Mouse (Mus musculus) CH12.LX (cell line): ENCODE measurements around the gene Mvb12b. TPM values are rescaled to one million over a fixed set of nuclear protein-coding genes. Genes with fewer than 3 reads are reported as not detected.
A peak's percentile ranks its signal among the peaks of the same experiment; 100 is the strongest.

Experiments
- DNase-seq: peaks from one replicate; pipeline ENCODE4 v3.0.0-alpha.2; 2013; ENCODE audit errors: extremely low read depth
- H3K27ac ChIP-seq: 2 replicates; pipeline ENCODE4 v1.5.1; 2012; ENCODE audit warnings: low read depth, mild to moderate bottlenecking, control low read depth, moderate library complexity; ENCODE audit not compliant: insufficient read depth
- H3K27me3 ChIP-seq: replicated peaks from 2 replicates; pipeline ENCODE3; 2012; ENCODE audit warnings: inconsistent platforms
- H3K36me3 ChIP-seq, 2 experiments: replicated peaks in 1 of 2; 2 replicates each; pipeline versions ENCODE3 to v1.6.1; 2012; ENCODE audit warnings: inconsistent platforms in 1 of 2, low read length in 1 of 2, mild to moderate bottlenecking in 1 of 2, mixed read lengths in 1 of 2, moderate library complexity in 1 of 2; ENCODE audit not compliant: control insufficient read depth in 1 of 2, insufficient read depth in 1 of 2
- H3K4me1 ChIP-seq, 2 experiments: 2 replicates each; pipeline ENCODE4 v1.6.1; 2012; ENCODE audit warnings: inconsistent platforms in 1 of 2, moderate library complexity in 1 of 2; ENCODE audit not compliant: insufficient read depth in 2 of 2, control insufficient read depth in 1 of 2
- H3K4me2 ChIP-seq: 2 replicates; pipeline ENCODE4 v1.6.1; 2012; ENCODE audit warnings: low read depth, mild to moderate bottlenecking, control low read depth; ENCODE audit not compliant: poor library complexity, insufficient read depth, severe bottlenecking
- H3K4me3 ChIP-seq, 3 experiments: fragments of 150-350 bp in 1 of 3; sonication (generic) in 1 of 3; replicated peaks in 1 of 3; 2 replicates each; pipeline versions ENCODE3 to v1.5.1; 2011 to 2012; ENCODE audit warnings: low read depth in 2 of 3, low read length in 2 of 3, mild to moderate bottlenecking in 2 of 3, moderate library complexity in 2 of 3, control low read depth in 1 of 3, improper control_type of control experiment in 1 of 3, inconsistent platforms in 1 of 3, mixed read lengths in 1 of 3; ENCODE audit not compliant: poor library complexity in 1 of 3
- H3K79me2 ChIP-seq: replicated peaks from 2 replicates; pipeline ENCODE4 v1.6.1; 2012; ENCODE audit warnings: mild to moderate bottlenecking, moderate library complexity; ENCODE audit not compliant: control insufficient read depth, poor library complexity, insufficient read depth, severe bottlenecking; ENCODE audit errors: extremely low read depth
- H3K9ac ChIP-seq: 2 replicates; pipeline ENCODE4 v1.6.1; 2012; ENCODE audit warnings: low read depth, mild to moderate bottlenecking, control low read depth, moderate library complexity; ENCODE audit not compliant: insufficient read depth
- H3K9me3 ChIP-seq: replicated peaks from 2 replicates; pipeline ENCODE3; 2012; ENCODE audit warnings: low read length, inconsistent platforms, mixed read lengths
- BHLHE40 ChIP-seq: IDR thresholded peaks from 2 replicates; pipeline ENCODE4 v1.6.1; 2011; ENCODE audit warnings: mild to moderate bottlenecking, low read depth, low read length, improper control_type of control experiment
- CHD1 ChIP-seq: IDR thresholded peaks from 2 replicates; pipeline ENCODE4 v1.6.1; 2012; ENCODE audit warnings: low read depth, low read length, improper control_type of control experiment, inconsistent platforms
- CTCF ChIP-seq, 2 experiments: IDR thresholded peaks in 1 of 2; conservative IDR thresholded peaks in 1 of 2; 2 replicates each; pipeline ENCODE4 v1.5.1; 2011 to 2012; ENCODE audit warnings: low read depth in 2 of 2, low read length in 2 of 2, improper control_type of control experiment in 1 of 2, inconsistent platforms in 1 of 2, mild to moderate bottlenecking in 1 of 2, moderate library complexity in 1 of 2
- E2F4 ChIP-seq: IDR thresholded peaks from 2 replicates; pipeline ENCODE4 v1.6.1; 2011; ENCODE audit warnings: low read depth, low read length, improper control_type of control experiment; ENCODE audit not compliant: insufficient replicate concordance
- EP300 ChIP-seq: IDR thresholded peaks from 2 replicates; pipeline ENCODE4 v1.6.1; 2011; ENCODE audit warnings: low read length, improper control_type of control experiment
- ETS1 ChIP-seq: conservative IDR thresholded peaks from 2 replicates; pipeline ENCODE4 v1.6.1; 2012; ENCODE audit warnings: low read depth, mild to moderate bottlenecking, inconsistent platforms, low read length, improper control_type of control experiment, moderate library complexity
- GABPA ChIP-seq: IDR thresholded peaks from 2 replicates; pipeline ENCODE4 v1.6.1; 2012; ENCODE audit warnings: low read depth, low read length, improper control_type of control experiment, inconsistent platforms; ENCODE audit not compliant: insufficient replicate concordance
- HCFC1 ChIP-seq: IDR thresholded peaks from 2 replicates; pipeline ENCODE4 v1.6.1; 2012; ENCODE audit warnings: low read depth, mild to moderate bottlenecking, inconsistent platforms, low read length, improper control_type of control experiment
- IRF4 ChIP-seq: IDR thresholded peaks from 2 replicates; pipeline ENCODE4 v1.6.1; 2014; ENCODE audit warnings: low read depth, mild to moderate bottlenecking, inconsistent platforms, low read length, improper control_type of control experiment
- JUN ChIP-seq: IDR thresholded peaks from 2 replicates; pipeline ENCODE4 v1.6.1; 2011; ENCODE audit warnings: low read depth, mild to moderate bottlenecking, low read length, improper control_type of control experiment, moderate library complexity; ENCODE audit not compliant: insufficient read depth
- KAT2A ChIP-seq: IDR thresholded peaks from 2 replicates; pipeline ENCODE4 v1.6.1; 2012; ENCODE audit warnings: low read length, improper control_type of control experiment, inconsistent platforms; ENCODE audit not compliant: insufficient replicate concordance
- MAX ChIP-seq: IDR thresholded peaks from 2 replicates; pipeline ENCODE4 v1.6.1; 2011; ENCODE audit warnings: low read length, improper control_type of control experiment
- MAZ ChIP-seq: IDR thresholded peaks from 2 replicates; pipeline ENCODE4 v1.6.1; 2012; ENCODE audit warnings: low read depth, mild to moderate bottlenecking, inconsistent platforms, low read length, improper control_type of control experiment, moderate library complexity
- MEF2A ChIP-seq: IDR thresholded peaks from 2 replicates; pipeline ENCODE4 v1.6.1; 2014; ENCODE audit warnings: low read depth, mild to moderate bottlenecking, inconsistent platforms, low read length, improper control_type of control experiment, borderline replicate concordance
- NRF1 ChIP-seq: IDR thresholded peaks from 2 replicates; pipeline ENCODE4 v1.6.1; 2014; ENCODE audit warnings: low read depth, mild to moderate bottlenecking, inconsistent platforms, low read length, improper control_type of control experiment, moderate library complexity
- RAD21 ChIP-seq: IDR thresholded peaks from 2 replicates; pipeline ENCODE4 v1.6.1; 2011; ENCODE audit warnings: low read depth, mild to moderate bottlenecking, low read length, improper control_type of control experiment, moderate library complexity
- SIN3A ChIP-seq: IDR thresholded peaks from 2 replicates; pipeline ENCODE4 v1.6.1; 2012; ENCODE audit warnings: low read length, improper control_type of control experiment, inconsistent platforms
- SMC3 ChIP-seq: IDR thresholded peaks from 2 replicates; pipeline ENCODE4 v1.6.1; 2011; ENCODE audit warnings: low read depth, low read length, improper control_type of control experiment
- TBP ChIP-seq: conservative IDR thresholded peaks from 2 replicates; pipeline ENCODE4 v1.6.1; 2011; ENCODE audit warnings: low read depth, low read length, improper control_type of control experiment
- USF2 ChIP-seq: conservative IDR thresholded peaks from 2 replicates; pipeline ENCODE4 v1.6.1; 2011; ENCODE audit warnings: low read depth, low read length, improper control_type of control experiment
- ZKSCAN1 ChIP-seq: IDR thresholded peaks from 2 replicates; pipeline ENCODE4 v1.6.1; 2012; ENCODE audit warnings: low read depth, inconsistent platforms, low read length, improper control_type of control experiment, borderline replicate concordance
- ZMIZ1 ChIP-seq: IDR thresholded peaks from 2 replicates; pipeline ENCODE4 v1.6.1; 2012; ENCODE audit warnings: low read depth, mild to moderate bottlenecking, inconsistent platforms, low read length, improper control_type of control experiment
- ZNF384 ChIP-seq: IDR thresholded peaks from 2 replicates; pipeline ENCODE4 v1.6.1; 2012; ENCODE audit warnings: low read depth, low read length, improper control_type of control experiment, inconsistent platforms
- dilution Hi-C: fragments of 300-500 bp; cut with MboI; formaldehyde crosslinking; loops from 2 replicates; pipeline ENCODE4 v1.14.3; 2020; ENCODE audit warnings: low sequenced_read_pairs; ENCODE audit not compliant: extremely low pct_unique_long_range_greater_than_20kb, extremely low pct_ligation_motif_present
- in situ Hi-C: fragments of 300-500 bp; cut with MboI; formaldehyde crosslinking; loops from 3 replicates; pipeline ENCODE4 v1.14.3; 2019; ENCODE audit warnings: low sequenced_read_pairs, low pct_ligation_motif_present, low pct_unique_long_range_greater_than_20kb, mixed read lengths
- polyA plus RNA-seq: library from polyadenylated mRNA; unstranded; fragments of >175 nt; gene quantifications from 2 replicates; pipeline ENCODE4 v1.2.1, GENCODE M21; 2012; ENCODE audit warnings: low read depth; ENCODE audit not compliant: insufficient read length
- total RNA-seq, 2 experiments: library from RNA; depleted of rRNA; stranded (reverse); fragments of 300-350 nt in 1 of 2; fragments of >200 nt in 1 of 2; gene quantifications; 2 replicates each; pipeline ENCODE4 v1.2.3; 2012 to 2014

The Mvb12b gene
- total and polyA plus RNA-seq, 3 experiments, result 3.0 to 16.7 (median 5.3) TPM

- Histone ChIP-seq H3K27me3 (peaks cover 5% of the 10 kb centered on the region), H3K36me3 (peaks cover 0 to 11% of the 10 kb centered on the region in 2 experiments)
These were observed 158.0 kb downstream of the Mvb12b start for GRCm38 (mm10) chr2:33729701-33730100.

GRCm38 (mm10) chr2:33727199-33727598 is 160.5 kb downstream of the Mvb12b start:
- Histone ChIP-seq H3K27me3 (peaks cover 10% of the 10 kb centered on the region), H3K79me2 (no peaks in the 10 kb centered on the region), H3K36me3 (peaks cover 0 to 2% of the 10 kb centered on the region in 2 experiments), H3K4me3 (no peak overlapping the region), H3K9ac (no peak overlapping the region), H3K9me3 (no peaks in the 10 kb centered on the region), H3K4me2 (no peak overlapping the region), H3K27ac (no peak overlapping the region), H3K4me1 (no peaks in the 10 kb centered on the region)
- TF ChIP-seq MAX, result no peak
- no peak for TF ChIP-seq KAT2A
- TF ChIP-seq ETS1, result no peak
- no peak for TF ChIP-seq ZKSCAN1
- no peak for TF ChIP-seq HCFC1
- no peak for TF ChIP-seq BHLHE40
- TF ChIP-seq USF2, result no peak
- TF ChIP-seq RAD21, result no peak
- TF ChIP-seq TBP, result no peak
- no peak for TF ChIP-seq E2F4
- TF ChIP-seq JUN, result no peak
- no peak for TF ChIP-seq ZNF384
- no peak for TF ChIP-seq GABPA
- no peak for TF ChIP-seq IRF4
- no peak for TF ChIP-seq MEF2A
- TF ChIP-seq MAZ, result no peak
- no peak for TF ChIP-seq CHD1
- dilution Hi-C loops, result no loop called here
- DNase-seq, result no peak
- in situ Hi-C loops, result loop anchor here (10.0 to 25.0 kb wide), 2 partner anchors 52 to 240 kb away; no protein-coding TSS in a partner anchor

More at GRCm38 (mm10) chr2:33729701-33730100, 158.0 kb downstream of the Mvb12b start:
- dilution Hi-C loops, result no loop called here
- H3K4me3 ChIP-seq, result no peak overlapping the region
- no peak overlapping the region for H3K27ac ChIP-seq
- H3K79me2 ChIP-seq, result no peaks in the 10 kb centered on the region
- no peak overlapping the region for H3K4me2 ChIP-seq
- H3K4me1 ChIP-seq, result no peaks in the 10 kb centered on the region
- DNase-seq, result no peak
- in situ Hi-C loops, result loop anchor here (5.0 to 25.0 kb wide), 3 partner anchors 32 to 242 kb away; no protein-coding TSS in a partner anchor
- no peaks in the 10 kb centered on the region for H3K9me3 ChIP-seq
- TF ChIP-seq CTCF (conservative IDR thresholded peaks at IDR 0.05 in 1 of 2, IDR thresholded peaks at IDR 0.05 in 1 of 2; ENCODE audit: low read depth in 2 of 2, low read length in 2 of 2) (peak in 1 of 2 experiments; percentile 37; a peak in 2 of 4 replicates), SMC3 (peak; percentile 42), EP300 (no peak), NRF1 (no peak), MAZ (no peak), ZMIZ1 (no peak), SIN3A (no peak)
- no peak overlapping the region for H3K9ac ChIP-seq
